Mouse (Mus musculus) brain, embryonic 14.5 days (tissue): ENCODE data around the gene Gins2. TPM values are rescaled to one million over a fixed set of nuclear protein-coding genes. Genes with fewer than 3 reads are reported as not detected.

Source experiments
- DNase-seq: peaks from one replicate; pipeline ENCODE4 v3.0.0-alpha.2; 2011; ENCODE audit warnings: low read depth
- CTCF ChIP-seq: fragments of 200-500 bp; IDR thresholded peaks from 2 replicates; pipeline ENCODE4 v1.5.1; 2012; ENCODE audit warnings: inconsistent platforms, mild to moderate bottlenecking, moderate library complexity, borderline replicate concordance; ENCODE audit not compliant: insufficient read depth, insufficient read length; ENCODE audit errors: extremely low read depth
- POLR2A ChIP-seq: fragments of 200-500 bp; IDR thresholded peaks from 2 replicates; pipeline ENCODE4 v1.6.1; 2012; ENCODE audit warnings: mild to moderate bottlenecking, inconsistent platforms, borderline replicate concordance; ENCODE audit not compliant: poor library complexity, insufficient read depth, insufficient read length, severe bottlenecking; ENCODE audit errors: extremely low read depth
- polyA plus RNA-seq: library from polyadenylated mRNA; depleted of rRNA; stranded (reverse); fragments of >200 nt; gene quantifications from 2 replicates; pipeline ENCODE4 v1.2.3, GENCODE M21; 2012

Gins2 gene
- polyA plus RNA-seq, 1 experiment, result 22.9 TPM

DNA sequence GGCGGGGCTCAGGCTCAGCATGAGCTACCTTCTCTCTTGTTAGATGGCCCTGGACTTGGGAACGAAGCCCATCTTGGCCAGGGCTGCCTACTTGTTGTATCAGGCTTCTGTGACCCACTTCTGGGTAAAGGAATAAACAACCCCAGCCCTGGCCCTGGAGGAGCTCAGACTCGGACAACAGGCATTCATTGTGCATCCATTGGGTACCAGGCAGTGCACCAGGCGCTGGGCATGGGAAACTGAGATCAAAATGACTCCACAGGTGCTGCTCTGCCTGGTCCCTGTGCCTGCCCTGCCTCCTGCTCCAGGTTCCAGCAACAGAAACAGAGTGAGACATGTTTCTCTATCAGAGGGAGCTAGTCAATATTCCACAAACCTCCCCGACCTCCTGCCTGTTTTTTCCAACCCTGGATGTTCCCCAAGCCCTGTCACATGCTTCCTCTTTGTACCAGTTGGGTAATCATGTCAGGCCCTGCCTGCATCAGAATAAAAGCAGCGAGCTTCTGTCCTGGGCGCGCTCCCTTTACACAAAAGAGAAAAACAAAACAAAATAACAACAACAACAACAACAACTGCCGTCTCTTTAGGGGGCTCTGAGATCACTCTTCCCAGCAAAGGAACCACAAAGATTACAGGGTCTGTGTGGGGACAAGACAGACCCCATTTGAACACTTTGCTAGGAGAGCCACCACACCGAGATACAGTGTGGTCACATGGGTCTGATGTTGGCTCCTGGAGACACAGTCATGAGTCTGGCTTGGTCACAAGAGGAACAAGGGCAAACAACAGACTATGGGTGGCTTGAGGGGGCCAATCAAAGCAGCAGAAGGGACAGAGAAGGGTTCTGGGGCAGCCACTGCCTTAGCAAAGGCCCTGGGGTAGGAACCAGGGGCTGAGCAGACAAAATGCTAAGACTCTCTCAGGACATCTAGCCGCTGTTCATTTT, 30.4 kb upstream of the Gins2 start:
- TF ChIP-seq POLR2A, result no peak
- DNase-seq, result no peak

DNA sequence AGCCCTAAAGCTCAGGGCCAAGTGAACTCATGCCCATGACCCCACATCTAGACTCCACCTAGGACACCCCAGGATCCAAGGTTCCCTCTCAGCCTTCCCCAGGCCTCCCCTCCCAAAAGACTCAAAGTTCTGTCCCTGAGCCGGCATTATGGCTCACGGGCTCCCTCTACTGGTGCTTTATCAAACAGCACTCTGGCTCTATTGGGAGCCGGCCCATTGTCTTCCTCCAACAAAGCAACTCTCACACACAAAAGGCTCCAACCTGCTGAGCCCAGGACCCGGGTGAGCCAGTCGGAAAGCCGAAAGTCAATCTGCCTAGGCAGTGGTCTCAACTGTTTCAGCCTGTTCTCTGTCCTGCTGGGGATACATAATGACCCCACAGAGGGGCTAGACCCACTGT, 29.0 kb upstream of the Gins2 start:
- DNase-seq, result peak; percentile 86
- peak; percentile 92 for TF ChIP-seq CTCF
- TF ChIP-seq POLR2A, result no peak

- TF ChIP-seq POLR2A (no peak), CTCF (no peak)
- peak; percentile 88 for DNase-seq
Observed at GRCm38 (mm10) chr8:120616663-120617626, 27.8 kb upstream of the Gins2 start.

- no peak for TF ChIP-seq CTCF
- no peak for TF ChIP-seq POLR2A
- no peak for DNase-seq
Observed at GRCm38 (mm10) chr8:120614491-120614890, 25.4 kb upstream of the Gins2 start.

GRCm38 (mm10) chr8:120610824-120611223, 21.7 kb upstream of the Gins2 start:
- TF ChIP-seq CTCF (no peak), POLR2A (no peak)
- DNase-seq, result no peak

GRCm38 (mm10) chr8:120607885-120608284, 18.8 kb upstream of the Gins2 start:
- TF ChIP-seq CTCF (peak; percentile 82; the same call in 1 of the 2 replicates), POLR2A (no peak)
- peak; percentile 83 for DNase-seq

- no peak for TF ChIP-seq CTCF
- no peak for TF ChIP-seq POLR2A
- DNase-seq, result no peak
Observed at GRCm38 (mm10) chr8:120607460-120607859, 18.4 kb upstream of the Gins2 start.

DNA sequence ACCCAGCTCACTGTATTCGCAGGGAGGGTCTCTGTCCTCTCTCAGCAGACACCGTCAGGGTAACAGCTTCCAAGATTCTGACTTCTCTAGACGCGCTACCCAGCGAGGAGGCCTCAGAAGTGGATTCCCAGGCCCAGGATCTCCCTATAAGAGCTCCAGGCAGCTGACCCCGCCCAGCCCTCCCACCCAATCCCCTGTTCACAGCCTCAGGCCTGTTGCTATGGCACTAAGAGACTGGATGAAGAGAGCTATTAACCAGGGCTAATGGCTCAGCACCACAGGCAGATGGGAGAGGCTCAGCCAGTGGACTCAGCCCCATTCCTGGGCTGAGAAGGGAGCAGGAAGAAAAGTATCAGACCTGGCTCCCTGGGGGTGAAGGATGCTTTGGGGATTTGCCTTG, 13.6 kb upstream of the Gins2 start:
- TF ChIP-seq CTCF, result no peak
- TF ChIP-seq POLR2A, result no peak
- peak; percentile 79 for DNase-seq

DNA sequence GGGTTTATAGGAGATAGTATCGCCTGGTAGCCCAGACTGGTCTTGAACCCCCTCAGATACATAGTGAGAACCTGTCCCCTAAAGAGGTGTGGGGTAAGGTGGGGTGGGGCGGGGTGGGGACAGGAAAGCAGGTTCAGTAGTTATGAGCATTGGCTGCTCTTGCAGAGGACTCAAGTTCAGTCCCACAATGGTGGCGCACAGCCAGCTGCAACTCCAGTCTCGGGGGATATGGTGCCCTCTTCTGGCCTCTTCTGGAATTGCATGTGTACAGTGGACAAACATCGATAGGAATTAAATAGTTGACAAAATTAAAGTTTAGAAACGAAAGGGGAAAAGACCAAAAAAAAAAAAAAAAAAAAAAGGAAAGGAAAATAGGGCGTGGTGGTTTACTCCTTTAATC, 10.4 kb upstream of the Gins2 start:
- peak; percentile 74 for TF ChIP-seq CTCF
- no peak for TF ChIP-seq POLR2A
- peak; percentile 83 for DNase-seq

DNA sequence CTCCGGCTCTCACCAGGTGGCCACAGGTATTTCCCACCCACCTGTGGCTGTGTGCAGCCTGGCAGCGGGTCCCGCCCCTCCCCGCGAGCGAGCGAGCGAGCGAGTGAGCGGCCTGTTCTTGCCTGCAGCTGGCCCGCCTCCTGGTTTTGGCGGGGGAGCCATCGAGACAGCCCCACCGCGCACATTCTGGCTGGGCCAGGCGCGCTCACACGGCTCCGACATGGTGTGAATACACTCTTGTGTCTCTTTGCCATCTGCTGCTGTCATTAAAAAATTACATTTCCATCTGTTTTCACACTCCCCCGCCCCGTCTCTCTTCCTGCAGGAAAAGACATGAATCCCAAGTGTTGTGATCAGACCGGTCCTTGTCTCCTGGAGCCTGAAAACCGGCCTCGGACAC, 9.5 kb upstream of the Gins2 start:
- TF ChIP-seq CTCF, result no peak
- TF ChIP-seq POLR2A, result no peak
- peak; percentile 94 for DNase-seq

DNA sequence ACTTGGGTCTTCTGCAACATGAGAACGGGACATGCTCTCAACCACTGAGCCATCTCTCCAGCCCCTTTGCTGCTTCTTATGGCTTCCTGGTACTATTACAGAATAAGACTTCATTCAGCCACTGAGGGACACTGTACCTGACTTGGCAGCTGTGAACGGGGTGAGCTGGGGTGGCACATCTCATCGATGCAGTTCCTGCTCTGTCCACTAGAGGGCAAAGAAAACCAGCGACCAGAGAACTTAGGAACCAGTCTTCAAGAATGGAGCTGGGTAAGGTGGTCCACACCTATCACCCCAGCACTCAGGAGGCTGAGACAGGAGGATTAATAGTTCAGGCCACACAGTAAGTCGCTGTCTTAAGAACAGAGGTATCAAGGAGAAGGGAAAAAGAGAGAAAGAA, 6.9 kb upstream of the Gins2 start:
- peak; percentile 65 for DNase-seq
- TF ChIP-seq POLR2A, result no peak
- peak; percentile 87 for TF ChIP-seq CTCF

- no peak for DNase-seq
- peak; percentile 59 for TF ChIP-seq CTCF
- TF ChIP-seq POLR2A, result no peak
Observed at GRCm38 (mm10) chr8:120594571-120594970, 5.5 kb upstream of the Gins2 start.
